Mouse (Mus musculus) hindbrain, embryonic 12.5 days (tissue): ENCODE measurements around the gene Appl2. TPM values are rescaled to one million over a fixed set of nuclear protein-coding genes. Genes with fewer than 3 reads are reported as not detected.
"Not testable (repeated sequence)": the region's sequence is repeated elsewhere in the genome, so short reads cannot be mapped to it uniquely, and the experiment has no call there.

Experiments used
- ATAC-seq: fragments of 200-750 bp; cut with Nextera tagmentation; 2 replicates; pipeline ENCODE4 v1.8.0; 2017; ENCODE audit warnings: moderate TSS enrichment; ENCODE audit not compliant: low FRiP score
- H3K27ac ChIP-seq: fragments of 300-500 bp; sonication (generic); 2 replicates; pipeline ENCODE4 v1.5.1; 2016; ENCODE audit warnings: mild to moderate bottlenecking
- H3K27me3 ChIP-seq: fragments of 300-500 bp; sonication (generic); 2 replicates; pipeline ENCODE4 v1.6.1; 2016; ENCODE audit warnings: mild to moderate bottlenecking
- H3K36me3 ChIP-seq: fragments of 300-500 bp; sonication (generic); 2 replicates; pipeline ENCODE4 v1.6.1; 2016; ENCODE audit warnings: mild to moderate bottlenecking
- H3K4me1 ChIP-seq: fragments of 300-500 bp; sonication (generic); 2 replicates; pipeline ENCODE4 v1.6.1; 2016
- H3K4me2 ChIP-seq: fragments of 300-500 bp; sonication (generic); replicated peaks from 2 replicates; pipeline ENCODE4 v1.6.1; 2016; ENCODE audit warnings: mild to moderate bottlenecking
- H3K4me3 ChIP-seq: fragments of 300-500 bp; sonication (generic); 2 replicates; pipeline ENCODE4 v1.5.1; 2016; ENCODE audit warnings: mild to moderate bottlenecking
- H3K9ac ChIP-seq: fragments of 300-500 bp; sonication (generic); 2 replicates; pipeline ENCODE4 v1.6.1; 2016; ENCODE audit warnings: mild to moderate bottlenecking, moderate library complexity
- H3K9me3 ChIP-seq: fragments of 300-500 bp; sonication (generic); replicated peaks from 2 replicates; pipeline ENCODE4 v1.6.1; 2016; ENCODE audit warnings: mild to moderate bottlenecking
- WGBS: fragments of 180-500 bp; shearing (Covaris S2); methylation state at CpG from one replicate; pipeline ENCODE4 v1.1.7; 2016; 5-methylcytosine and 5-hydroxymethylcytosine counted together
- polyA plus RNA-seq: library from polyadenylated mRNA; unstranded; fragments of >200 nt; fragmentation: Nextera tagmentation; extraction: Ambion mirVana; gene quantifications from 2 replicates; pipeline ENCODE4 v1.2.1, GENCODE M21; 2016

The Appl2 gene
- polyA plus RNA-seq = 58.6 and 64.5 TPM in 2 replicates

DNA sequence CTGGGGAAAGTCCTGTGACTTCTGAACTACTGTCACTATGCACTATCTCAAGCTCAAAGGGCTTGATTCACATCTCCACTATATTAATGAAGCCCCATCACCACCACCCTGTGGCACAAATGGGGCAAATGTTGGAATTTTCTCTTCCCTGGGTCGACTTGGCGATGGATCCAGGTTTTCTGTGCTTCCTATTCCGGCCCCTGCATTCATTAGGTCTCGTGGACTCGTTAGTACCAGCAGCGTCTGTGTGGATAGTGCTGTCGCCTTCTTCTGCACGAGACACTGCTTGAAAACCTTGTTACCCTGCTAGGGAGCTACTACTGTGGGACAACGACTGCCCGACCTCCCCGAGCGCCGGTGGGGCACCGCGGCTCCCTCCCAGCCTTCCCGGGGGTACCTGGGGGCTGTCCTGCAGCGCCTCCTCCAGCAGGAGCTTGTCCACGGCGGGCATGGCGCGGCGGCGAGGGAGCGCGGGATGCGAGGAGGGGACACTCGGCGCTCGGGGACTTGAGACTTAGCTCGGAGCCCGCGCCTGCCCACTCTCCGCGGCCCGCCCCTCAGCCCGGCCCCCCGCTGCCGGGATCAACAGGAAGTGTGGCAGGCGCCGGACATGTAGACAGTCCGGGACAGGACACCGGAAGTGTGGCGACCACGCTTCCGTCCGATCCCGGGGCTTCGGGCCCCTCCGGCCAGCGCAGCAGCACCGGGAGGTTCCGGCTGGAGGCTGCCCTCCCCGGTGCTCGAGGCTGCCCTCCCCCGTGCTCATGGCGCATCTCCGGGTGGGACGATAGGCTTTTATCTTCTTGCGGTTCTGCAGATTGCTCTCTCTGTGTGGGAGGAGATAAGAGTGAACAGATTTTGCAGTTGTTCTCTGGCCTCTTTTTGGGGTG is at the start of gene Appl2:
Gene Appl2 (minus strand): TSS at position 608 of the 890 bp plus-strand sequence.
- WGBS = under 1% methylated on average over 54 of the region's 59 CpGs
- Histone ChIP-seq H3K4me2 (peak within 1 kb of the TSS; percentile 56), H3K36me3 (no peaks in the 10 kb centered on the region), H3K27me3 (no peaks in the 10 kb centered on the region), H3K9me3 (no peaks in the 10 kb centered on the region), H3K4me1 (peaks cover 39% of the 10 kb centered on the region), H3K4me3 (peak within 1 kb of the TSS; percentile 83), H3K9ac (peak within 1 kb of the TSS; percentile 84), H3K27ac (peak within 1 kb of the TSS; percentile 85)
- ATAC-seq = peak; percentile 95

DNA sequence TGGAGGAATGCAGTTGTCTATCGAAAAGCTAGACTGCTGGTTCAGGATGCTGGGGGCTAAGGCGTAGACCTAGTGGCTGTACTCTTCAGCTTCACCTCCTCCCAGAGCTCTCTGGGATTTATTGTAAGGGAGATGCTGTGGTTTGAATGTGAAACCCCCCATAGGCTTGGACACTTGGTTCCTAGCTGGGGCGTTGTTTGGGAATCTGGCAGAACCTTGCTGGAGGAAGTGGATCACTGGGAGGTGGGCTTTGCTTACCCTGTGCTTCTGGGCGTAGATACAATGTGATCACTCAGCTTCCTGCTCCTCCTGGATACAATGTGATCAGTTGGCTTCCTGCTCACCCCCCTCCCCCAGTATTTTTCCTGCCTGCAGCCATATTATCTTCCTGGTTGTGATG is 47.7 kb upstream of the Appl2 start:
- Histone ChIP-seq H3K4me3 (no peak overlapping the region), H3K27me3 (no peaks in the 10 kb centered on the region), H3K4me2 (no peak overlapping the region), H3K36me3 (no peaks in the 10 kb centered on the region), H3K9me3 (no peaks in the 10 kb centered on the region), H3K27ac (no peak overlapping the region), H3K4me1 (no peaks in the 10 kb centered on the region), H3K9ac (no peak overlapping the region)
- 84% methylated on average over 4 of the region's 4 CpGs for WGBS
- ATAC-seq = no peak

DNA sequence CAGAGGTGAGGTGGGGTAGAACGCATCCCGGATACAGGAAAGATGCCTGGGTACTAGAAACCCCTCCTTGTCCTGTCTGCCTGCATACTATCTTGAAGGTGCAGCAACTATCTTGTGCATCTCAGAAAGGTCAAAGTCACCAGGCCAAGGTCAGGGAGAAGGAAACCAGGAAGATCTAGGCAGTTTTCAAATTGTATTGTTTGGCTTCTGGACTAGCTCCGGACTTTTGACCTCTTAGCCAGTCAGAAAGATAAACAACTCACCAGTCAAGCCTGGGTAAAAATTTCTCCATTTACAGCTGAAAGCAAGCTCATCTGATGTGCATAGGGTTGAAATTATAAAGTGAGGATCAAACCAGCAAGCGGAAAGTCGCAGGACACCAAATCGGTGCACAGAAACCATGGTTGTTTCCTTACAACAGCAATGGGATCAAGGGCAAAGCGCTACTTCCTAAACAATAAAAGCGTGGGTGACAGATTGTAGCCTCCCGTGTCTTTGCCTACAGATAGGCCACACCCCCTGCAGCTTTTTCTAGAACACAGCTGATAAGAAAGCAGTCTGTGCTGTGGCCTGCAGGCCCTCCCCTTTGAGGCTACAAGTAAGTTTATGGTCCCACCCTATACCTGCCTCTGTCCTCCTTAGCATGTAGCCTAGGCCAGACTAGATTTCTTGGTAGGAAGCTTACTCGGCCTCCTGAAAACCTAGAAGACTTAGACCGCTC is 43.8 kb upstream of the Appl2 start:
- no peak for ATAC-seq

DNA sequence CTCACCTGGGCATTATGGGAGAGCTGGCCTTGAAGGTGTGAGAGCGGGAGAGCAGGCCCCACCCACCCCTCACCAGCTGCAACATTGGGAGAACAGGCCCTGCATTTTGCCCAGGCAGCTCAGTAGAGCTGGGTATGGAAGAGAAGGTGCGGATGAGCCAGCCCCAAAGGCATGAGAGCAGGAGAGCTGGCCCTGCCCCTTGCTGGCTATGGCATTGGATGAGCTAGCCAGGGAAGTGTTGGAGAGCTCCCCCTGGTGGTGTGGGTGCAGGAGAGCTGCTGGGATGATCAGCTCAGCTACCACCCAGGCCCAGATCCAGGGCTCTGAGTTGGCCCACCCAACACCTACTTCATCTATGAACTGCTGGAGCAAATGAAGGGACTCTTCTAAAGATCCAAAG is 39.7 kb upstream of the Appl2 start:
- no peak overlapping the region for H3K4me3 ChIP-seq
- H3K4me2 ChIP-seq = no peak overlapping the region
- no peak for ATAC-seq
- WGBS = 89% methylated on average over 2 of the region's 2 CpGs
- no peaks in the 10 kb centered on the region for H3K36me3 ChIP-seq
- no peaks in the 10 kb centered on the region for H3K27me3 ChIP-seq
- H3K9me3 ChIP-seq = no peaks in the 10 kb centered on the region
- no peak overlapping the region for H3K27ac ChIP-seq
- no peaks in the 10 kb centered on the region for H3K4me1 ChIP-seq
- no peak overlapping the region for H3K9ac ChIP-seq

More for the DNA sequence above, 43.8 kb upstream of the Appl2 start:
- no peaks in the 10 kb centered on the region for H3K36me3 ChIP-seq
- no peaks in the 10 kb centered on the region for H3K4me1 ChIP-seq
- no peaks in the 10 kb centered on the region for H3K27me3 ChIP-seq
- 86% methylated on average over 11 of the region's 11 CpGs for WGBS
- no peak overlapping the region for H3K27ac ChIP-seq
- no peaks in the 10 kb centered on the region for H3K9me3 ChIP-seq
- H3K4me2 ChIP-seq = no peak overlapping the region
- no peak overlapping the region for H3K9ac ChIP-seq
- no peak overlapping the region for H3K4me3 ChIP-seq

DNA sequence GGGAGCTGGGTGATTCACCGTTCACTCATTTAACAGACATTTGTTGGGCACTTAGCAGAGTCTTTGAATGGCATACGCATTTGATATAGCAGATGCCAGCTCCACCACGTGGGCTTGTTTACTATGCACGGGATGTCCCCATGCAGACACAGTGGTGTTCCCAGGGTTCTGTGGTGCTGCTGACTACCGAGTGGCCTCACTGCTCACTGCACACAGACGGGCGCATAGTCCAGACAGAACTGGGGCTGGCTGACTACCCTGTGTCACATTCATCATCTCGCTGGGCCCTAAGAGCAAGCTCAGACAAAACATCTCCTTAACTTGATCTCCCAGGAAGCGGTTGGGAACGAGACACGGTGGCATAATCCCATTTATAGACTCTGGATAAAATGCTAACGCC is 32.8 kb upstream of the Appl2 start:
- Histone ChIP-seq H3K27me3 (no peaks in the 10 kb centered on the region), H3K9me3 (no peaks in the 10 kb centered on the region), H3K9ac (no peak overlapping the region), H3K4me1 (no peaks in the 10 kb centered on the region), H3K36me3 (no peaks in the 10 kb centered on the region), H3K4me2 (no peak overlapping the region), H3K27ac (no peak overlapping the region), H3K4me3 (no peak overlapping the region)
- ATAC-seq = no peak
- WGBS = 87% methylated on average over 12 of the region's 12 CpGs

GRCm38 (mm10) chr10:83666556-83666955 is 18.0 kb upstream of the Appl2 start:
- Histone ChIP-seq H3K36me3 (no peaks in the 10 kb centered on the region), H3K4me2 (no peak overlapping the region), H3K4me3 (no peak overlapping the region), H3K27ac (no peak overlapping the region), H3K27me3 (no peaks in the 10 kb centered on the region), H3K4me1 (no peaks in the 10 kb centered on the region), H3K9ac (no peak overlapping the region), H3K9me3 (no peaks in the 10 kb centered on the region)
- 88% methylated on average over 4 of the region's 4 CpGs for WGBS
- ATAC-seq = no peak

DNA sequence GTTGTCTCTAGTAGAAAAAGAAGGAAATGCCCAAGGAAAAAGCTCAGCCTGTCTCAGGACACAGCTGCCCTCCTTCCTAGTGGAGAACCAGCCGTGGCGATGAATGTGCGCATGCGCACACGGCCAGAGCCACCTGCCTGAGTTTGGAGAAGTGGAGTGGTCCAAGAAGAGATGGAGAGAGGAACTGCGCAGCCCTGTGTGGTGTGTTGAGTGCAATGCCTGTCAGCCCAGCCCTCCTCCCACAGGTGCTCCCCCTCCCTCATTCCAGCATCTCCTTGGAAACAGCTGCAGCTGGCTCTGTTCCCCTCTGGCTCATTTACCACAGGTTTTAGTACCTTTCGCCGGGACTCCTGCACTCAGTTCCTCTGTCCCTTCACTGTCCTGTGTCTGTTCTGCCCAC is 13.4 kb upstream of the Appl2 start:
- Histone ChIP-seq H3K27me3 (no peaks in the 10 kb centered on the region), H3K9me3 (no peaks in the 10 kb centered on the region), H3K27ac (no peak overlapping the region), H3K36me3 (no peaks in the 10 kb centered on the region), H3K4me1 (no peaks in the 10 kb centered on the region), H3K4me2 (no peak overlapping the region), H3K9ac (no peak overlapping the region), H3K4me3 (no peak overlapping the region)
- 90% methylated on average over 8 of the region's 8 CpGs for WGBS
- no peak for ATAC-seq

- Histone ChIP-seq H3K36me3 (no peaks in the 10 kb centered on the region), H3K27me3 (no peaks in the 10 kb centered on the region), H3K4me1 (no peaks in the 10 kb centered on the region), H3K9me3 (no peaks in the 10 kb centered on the region), H3K27ac (no peak overlapping the region), H3K4me3 (no peak overlapping the region), H3K4me2 (no peak overlapping the region), H3K9ac (no peak overlapping the region)
- WGBS = 65% methylated on average over 4 of the region's 4 CpGs
- ATAC-seq = no peak
Observed at GRCm38 (mm10) chr10:83660605-83661004, 12.1 kb upstream of the Appl2 start.

DNA sequence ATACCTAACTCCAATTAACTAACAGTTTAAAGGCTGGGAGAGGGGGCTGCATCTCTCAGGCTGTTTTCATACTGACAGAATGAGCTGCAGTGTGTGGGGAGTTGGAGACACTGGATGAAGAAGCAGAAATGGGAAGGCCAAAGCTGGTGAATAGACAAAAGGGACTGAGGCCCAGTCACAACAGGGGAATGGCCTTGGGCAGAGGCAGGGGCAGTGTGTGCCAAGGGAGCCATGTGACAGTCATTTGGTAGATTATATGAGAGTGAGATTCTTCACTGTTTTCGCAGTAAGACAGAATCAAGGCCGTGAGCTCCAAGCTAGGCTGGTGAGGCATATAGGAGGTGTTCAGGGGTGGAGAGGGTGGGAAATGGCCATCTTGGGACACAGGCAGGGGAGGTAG is 6.1 kb upstream of the Appl2 start:
- Histone ChIP-seq H3K36me3 (no peaks in the 10 kb centered on the region), H3K4me1 (no peaks in the 10 kb centered on the region), H3K27me3 (no peaks in the 10 kb centered on the region), H3K27ac (no peak overlapping the region), H3K4me2 (no peak overlapping the region), H3K4me3 (no peak overlapping the region), H3K9me3 (no peaks in the 10 kb centered on the region), H3K9ac (no peak overlapping the region)
- WGBS = 89% methylated on average over 2 of the region's 2 CpGs
- no peak for ATAC-seq

- WGBS = 92% methylated on average over 19 of the region's 19 CpGs
- H3K4me2 ChIP-seq, H3K9ac ChIP-seq, H3K4me3 ChIP-seq, H3K27me3 ChIP-seq, H3K36me3 ChIP-seq, ATAC-seq, H3K27ac ChIP-seq, H3K9me3 ChIP-seq: not testable (repeated sequence)
- peaks cover 12% of the 10 kb centered on the region for H3K4me1 ChIP-seq
Observed at GRCm38 (mm10) chr10:83652205-83652866, 3.8 kb upstream of the Appl2 start.

DNA sequence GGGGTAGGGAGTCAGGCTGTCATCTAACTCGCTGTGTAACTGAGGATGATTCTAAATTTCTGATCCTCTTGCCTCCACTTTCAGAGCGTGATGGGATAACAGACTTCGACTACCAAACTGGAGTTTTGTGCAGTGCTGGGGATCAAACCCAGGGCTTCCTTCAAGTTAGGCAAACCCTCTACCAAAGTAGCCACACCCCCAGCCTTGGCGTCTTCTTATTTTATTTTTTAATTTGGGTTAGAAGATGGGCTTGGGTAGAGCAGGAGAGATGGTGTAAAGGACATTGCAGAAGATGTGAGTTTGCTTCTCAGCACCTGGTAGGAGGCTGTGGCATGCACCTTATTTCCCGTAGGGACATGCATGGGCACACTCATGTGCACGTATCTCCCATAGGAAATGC is 499 bp upstream of the Appl2 start:
- Histone ChIP-seq H3K4me2 (peak overlapping the region; percentile 56), H3K9me3 (no peaks in the 10 kb centered on the region), H3K4me1 (peaks cover 35% of the 10 kb centered on the region), H3K27ac (peak overlapping the region; percentile 85; the same call in 1 of the 2 replicates), H3K36me3 (no peaks in the 10 kb centered on the region), H3K9ac (peak overlapping the region; percentile 84), H3K27me3 (no peaks in the 10 kb centered on the region), H3K4me3 (peak overlapping the region; percentile 83)
- peak; percentile 26 for ATAC-seq
- WGBS = 39% methylated on average over 6 of the region's 6 CpGs

- H3K9ac ChIP-seq = no peak overlapping the region
- no peak for ATAC-seq
- H3K36me3 ChIP-seq = no peaks in the 10 kb centered on the region
Observed at GRCm38 (mm10) chr10:83646351-83646885, 2.1 kb downstream of the Appl2 start.

More at GRCm38 (mm10) chr10:83646351-83646885, 2.1 kb downstream of the Appl2 start:
- Histone ChIP-seq H3K9me3 (no peaks in the 10 kb centered on the region), H3K27me3 (no peaks in the 10 kb centered on the region), H3K27ac (no peak overlapping the region), H3K4me2 (no peak overlapping the region), H3K4me1 (peaks cover 39% of the 10 kb centered on the region), H3K4me3 (no peak overlapping the region)
- WGBS = 88% methylated on average over 7 of the region's 7 CpGs
